Mouse (Mus musculus) embryonic facial prominence, embryonic 13.5 days (tissue): ENCODE measurements around the gene 4933434E20Rik. TPM values are rescaled to one million over a fixed set of nuclear protein-coding genes. Genes with fewer than 3 reads are reported as not detected.

ENCODE experiments used
- ATAC-seq: fragments of 200-750 bp; cut with Nextera tagmentation; 2 replicates; pipeline ENCODE4 v1.8.0; 2017; ENCODE audit warnings: low read depth; ENCODE audit not compliant: insufficient number of reproducible peaks, insufficient read depth, low FRiP score, low TSS enrichment
- H3K27ac ChIP-seq: fragments of 300-500 bp; sonication (generic); 2 replicates; pipeline ENCODE4 v1.5.1; 2015; ENCODE audit warnings: moderate library complexity, mild to moderate bottlenecking, inconsistent platforms
- H3K27me3 ChIP-seq: fragments of 300-500 bp; sonication (generic); 2 replicates; pipeline ENCODE4 v1.6.1; 2015; ENCODE audit warnings: mild to moderate bottlenecking, inconsistent platforms
- H3K36me3 ChIP-seq: fragments of 300-500 bp; sonication (generic); 2 replicates; pipeline ENCODE4 v1.6.1; 2015; ENCODE audit warnings: mild to moderate bottlenecking, inconsistent platforms
- H3K4me1 ChIP-seq: fragments of 300-500 bp; sonication (generic); 2 replicates; pipeline ENCODE4 v1.6.1; 2015; ENCODE audit warnings: inconsistent platforms
- H3K4me2 ChIP-seq: fragments of 300-500 bp; sonication (generic); 2 replicates; pipeline ENCODE4 v1.6.1; 2015; ENCODE audit warnings: moderate library complexity, mild to moderate bottlenecking, inconsistent platforms
- H3K4me3 ChIP-seq: fragments of 300-500 bp; sonication (generic); 2 replicates; pipeline ENCODE4 v1.5.1; 2015; ENCODE audit warnings: mild to moderate bottlenecking, inconsistent platforms
- H3K9ac ChIP-seq: fragments of 300-500 bp; sonication (generic); 2 replicates; pipeline ENCODE4 v1.6.1; 2015; ENCODE audit warnings: mild to moderate bottlenecking, inconsistent platforms
- H3K9me3 ChIP-seq: fragments of 300-500 bp; sonication (generic); 2 replicates; pipeline ENCODE4 v1.6.1; 2016; ENCODE audit warnings: inconsistent platforms
- WGBS: fragments of 180-500 bp; shearing (Covaris S2); methylation state at CpG from one replicate; pipeline ENCODE4 v1.1.7; 2015; ENCODE audit warnings: mixed read lengths; 5-methylcytosine and 5-hydroxymethylcytosine counted together
- polyA plus RNA-seq: library from polyadenylated mRNA; unstranded; fragments of >200 nt; fragmentation: Nextera tagmentation; extraction: Ambion mirVana; gene quantifications from 2 replicates; pipeline ENCODE4 v1.2.1, GENCODE M21; 2015

Gene 4933434E20Rik
- 146 and 149 TPM in 2 replicates for polyA plus RNA-seq

GRCm38 (mm10) chr3:90051441-90052350 lies at the start of gene 4933434E20Rik:
Gene 4933434E20Rik (plus strand): TSS chr3:90051636.
- WGBS = under 1% methylated on average over 41 of the region's 43 CpGs
- peak within 1 kb of the TSS; percentile 74 for H3K4me2 ChIP-seq
- ATAC-seq = peak; percentile 78

GRCm38 (mm10) chr3:90004091-90004796 lies 47.2 kb upstream of the 4933434E20Rik start:
- Histone ChIP-seq H3K27ac (no peak overlapping the region), H3K9me3 (no peaks in the 10 kb centered on the region), H3K4me2 (no peak overlapping the region), H3K4me1 (peaks cover 12% of the 10 kb centered on the region), H3K36me3 (peaks cover 88% of the 10 kb centered on the region), H3K9ac (no peak overlapping the region), H3K27me3 (no peaks in the 10 kb centered on the region), H3K4me3 (no peak overlapping the region)
- 66% methylated on average over 3 of the region's 3 CpGs for WGBS
- no peak for ATAC-seq

More at GRCm38 (mm10) chr3:90051441-90052350, at the start of gene 4933434E20Rik:
- Histone ChIP-seq H3K27ac (peak within 1 kb of the TSS; percentile 96), H3K27me3 (no peaks in the 10 kb centered on the region), H3K9me3 (no peaks in the 10 kb centered on the region), H3K4me1 (peaks cover 29% of the 10 kb centered on the region), H3K9ac (peak within 1 kb of the TSS; percentile 96), H3K4me3 (peak within 1 kb of the TSS; percentile 81), H3K36me3 (peaks cover 29% of the 10 kb centered on the region)

DNA sequence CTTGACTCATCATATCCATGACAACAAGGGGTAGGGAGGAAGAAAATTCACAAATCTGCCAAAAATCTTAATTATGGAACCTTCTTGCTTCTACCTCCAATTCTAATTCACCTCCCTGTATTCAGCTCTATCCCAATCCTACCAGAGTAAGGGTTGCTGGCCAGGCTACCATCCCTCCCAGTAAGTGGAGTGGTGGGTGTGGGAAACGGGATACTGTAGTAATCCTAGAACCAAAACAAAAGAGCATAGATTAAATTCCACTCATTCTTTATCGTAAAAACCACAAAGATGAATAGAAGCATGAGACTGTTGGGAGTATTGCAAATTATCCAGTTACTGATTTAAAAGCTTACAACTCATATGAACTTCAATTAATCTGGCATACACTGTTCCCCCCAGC lies 41.1 kb upstream of the 4933434E20Rik start:
- no peaks in the 10 kb centered on the region for H3K9me3 ChIP-seq
- H3K4me3 ChIP-seq = no peak overlapping the region
- peaks cover 98% of the 10 kb centered on the region for H3K36me3 ChIP-seq
- H3K4me2 ChIP-seq = no peak overlapping the region
- H3K4me1 ChIP-seq = no peaks in the 10 kb centered on the region
- H3K27ac ChIP-seq = no peak overlapping the region
- no peak overlapping the region for H3K9ac ChIP-seq
- H3K27me3 ChIP-seq = no peaks in the 10 kb centered on the region
- no peak for ATAC-seq
- 65% methylated on average over 2 of the region's 2 CpGs for WGBS

GRCm38 (mm10) chr3:90016626-90017025 lies 34.8 kb upstream of the 4933434E20Rik start:
- peaks cover 98% of the 10 kb centered on the region for H3K36me3 ChIP-seq
- H3K4me3 ChIP-seq = no peak overlapping the region
- H3K9me3 ChIP-seq = no peaks in the 10 kb centered on the region
- H3K27ac ChIP-seq = no peak overlapping the region
- H3K4me2 ChIP-seq = no peak overlapping the region
- H3K9ac ChIP-seq = no peak overlapping the region
- H3K4me1 ChIP-seq = no peaks in the 10 kb centered on the region
- no peak for ATAC-seq
- H3K27me3 ChIP-seq = no peaks in the 10 kb centered on the region
- 95% methylated on average over 4 of the region's 4 CpGs for WGBS

DNA sequence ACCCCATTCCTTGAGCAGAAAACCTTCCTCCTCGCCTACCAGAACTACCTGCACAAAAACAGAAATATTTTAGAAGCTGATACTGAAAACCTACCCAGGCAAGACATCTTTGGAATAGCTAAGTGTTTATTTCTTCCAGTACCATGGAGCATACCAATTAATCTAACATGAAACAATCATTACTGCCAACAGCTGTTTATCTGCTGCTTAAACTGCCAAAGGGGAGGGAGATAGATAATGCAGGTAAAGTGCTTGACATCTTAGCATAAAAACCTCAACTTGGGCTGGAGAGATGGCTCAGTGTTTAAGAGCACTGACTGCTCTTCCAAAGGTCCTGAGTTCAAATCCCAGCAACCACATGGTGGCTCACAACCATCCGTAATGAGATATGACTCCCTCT lies 16.8 kb upstream of the 4933434E20Rik start:
- Histone ChIP-seq H3K27me3 (no peaks in the 10 kb centered on the region), H3K4me2 (no peak overlapping the region), H3K27ac (no peak overlapping the region), H3K36me3 (peaks cover 75% of the 10 kb centered on the region), H3K4me1 (no peaks in the 10 kb centered on the region), H3K4me3 (no peak overlapping the region), H3K9me3 (no peaks in the 10 kb centered on the region), H3K9ac (no peak overlapping the region)
- ATAC-seq = no peak
- WGBS = 92% methylated on average over 2 of the region's 2 CpGs

DNA sequence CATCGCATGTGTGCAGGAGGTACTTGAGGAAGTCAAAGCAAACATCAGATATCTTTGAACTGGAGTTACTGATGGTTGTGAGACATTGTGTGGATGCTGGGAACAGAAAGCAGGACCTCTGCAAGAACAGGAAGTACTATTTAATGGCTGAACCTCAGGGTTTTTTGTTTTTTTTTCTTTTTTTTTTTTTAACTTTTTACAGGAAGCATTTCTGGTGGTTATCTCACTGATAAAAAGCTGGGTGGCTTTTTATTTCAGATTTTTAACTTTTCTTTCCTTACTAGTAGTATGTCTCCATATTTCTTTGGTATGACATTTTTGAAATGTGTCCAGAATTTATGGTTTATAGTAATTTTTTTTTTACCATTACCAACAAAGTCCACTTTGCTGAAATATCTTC lies 15.2 kb upstream of the 4933434E20Rik start:
- peaks cover 77% of the 10 kb centered on the region for H3K36me3 ChIP-seq
- 94% methylated on average over 1 of the region's 1 CpGs for WGBS
- H3K27ac ChIP-seq = no peak overlapping the region
- no peak overlapping the region for H3K4me3 ChIP-seq
- no peaks in the 10 kb centered on the region for H3K27me3 ChIP-seq
- no peak for ATAC-seq
- no peaks in the 10 kb centered on the region for H3K4me1 ChIP-seq
- H3K9me3 ChIP-seq = no peaks in the 10 kb centered on the region
- no peak overlapping the region for H3K9ac ChIP-seq
- H3K4me2 ChIP-seq = no peak overlapping the region

GRCm38 (mm10) chr3:90049691-90050090 lies 1.7 kb upstream of the 4933434E20Rik start:
- peaks cover 22% of the 10 kb centered on the region for H3K4me1 ChIP-seq
- peaks cover 28% of the 10 kb centered on the region for H3K36me3 ChIP-seq
- ATAC-seq = no peak
- H3K9ac ChIP-seq = no peak overlapping the region
- H3K27ac ChIP-seq = no peak overlapping the region; the same call in 1 of the 2 replicates
- WGBS = 41% methylated on average over 3 of the region's 3 CpGs
- H3K9me3 ChIP-seq = no peaks in the 10 kb centered on the region
- no peak overlapping the region for H3K4me3 ChIP-seq
- H3K4me2 ChIP-seq = peak overlapping the region; percentile 9; the same call in 1 of the 2 replicates
- H3K27me3 ChIP-seq = no peaks in the 10 kb centered on the region

GRCm38 (mm10) chr3:90052351-90053241 lies 1.2 kb downstream of the 4933434E20Rik start, which contains the start of gene Ubap2l:
Gene Ubap2l (minus strand): TSS chr3:90052628.
- H3K36me3 ChIP-seq = peaks cover 30% of the 10 kb centered on the region
- peak within 1 kb of the TSS; percentile 96 for H3K9ac ChIP-seq
- H3K4me3 ChIP-seq = peak within 1 kb of the TSS; percentile 81
- peak; percentile 91 for ATAC-seq
- peaks cover 29% of the 10 kb centered on the region for H3K4me1 ChIP-seq
- no peaks in the 10 kb centered on the region for H3K27me3 ChIP-seq
- peak within 1 kb of the TSS; percentile 74 for H3K4me2 ChIP-seq
- peak within 1 kb of the TSS; percentile 97 for H3K27ac ChIP-seq
- H3K9me3 ChIP-seq = no peaks in the 10 kb centered on the region
- WGBS = under 1% methylated on average over 73 of the region's 81 CpGs

- Histone ChIP-seq H3K27ac (no peak overlapping the region), H3K4me3 (no peak overlapping the region), H3K4me2 (no peak overlapping the region), H3K36me3 (peaks cover 55% of the 10 kb centered on the region), H3K9ac (no peak overlapping the region), H3K9me3 (no peaks in the 10 kb centered on the region), H3K27me3 (no peaks in the 10 kb centered on the region), H3K4me1 (no peaks in the 10 kb centered on the region)
- 89% methylated on average over 6 of the region's 6 CpGs for WGBS
- ATAC-seq = no peak
These were observed 10.1 kb downstream of the 4933434E20Rik start for GRCm38 (mm10) chr3:90061549-90061948.

DNA sequence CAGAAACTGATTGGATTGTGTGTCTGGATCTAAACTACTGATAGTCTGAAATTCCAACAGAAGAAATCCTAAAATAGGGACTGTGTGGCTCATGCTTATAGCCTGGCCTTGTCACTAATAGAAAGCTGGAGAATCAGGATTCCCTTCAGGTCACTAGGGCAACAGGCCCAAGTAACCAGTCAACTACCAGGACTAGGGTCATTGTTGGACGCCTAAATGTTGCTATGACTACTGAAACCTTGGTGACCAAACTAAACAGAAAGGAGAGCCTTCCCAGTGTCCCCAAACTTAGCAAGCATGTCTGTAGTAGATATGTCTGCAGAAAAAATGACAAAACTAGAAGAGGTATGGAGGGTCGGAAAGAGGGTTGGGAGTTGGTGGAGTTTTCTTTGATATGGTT lies 11.1 kb downstream of the 4933434E20Rik start:
- H3K27ac ChIP-seq = no peak overlapping the region
- H3K9ac ChIP-seq = no peak overlapping the region
- no peaks in the 10 kb centered on the region for H3K9me3 ChIP-seq
- no peak overlapping the region for H3K4me3 ChIP-seq
- H3K4me2 ChIP-seq = no peak overlapping the region
- no peaks in the 10 kb centered on the region for H3K27me3 ChIP-seq
- ATAC-seq = no peak
- H3K4me1 ChIP-seq = no peaks in the 10 kb centered on the region
- 72% methylated on average over 2 of the region's 2 CpGs for WGBS
- peaks cover 45% of the 10 kb centered on the region for H3K36me3 ChIP-seq

DNA sequence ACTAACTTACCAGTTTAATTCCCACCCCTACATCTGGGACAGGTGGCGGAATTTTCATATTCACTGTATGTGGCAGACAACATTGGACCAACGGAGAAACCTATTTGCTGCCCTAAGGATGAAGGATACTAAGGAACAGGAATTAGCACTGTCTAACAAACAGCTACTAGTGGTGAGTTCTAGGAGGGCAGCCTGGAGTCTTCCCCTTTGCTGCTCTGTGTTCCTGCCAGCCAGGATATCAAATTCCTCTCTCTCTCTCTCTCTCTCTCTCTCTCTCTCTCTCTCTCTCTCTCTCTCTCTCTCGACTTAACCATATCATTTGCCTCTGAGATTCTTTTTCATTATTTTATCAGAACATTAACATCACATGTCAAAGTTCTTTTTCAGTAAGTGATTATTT lies 12.9 kb downstream of the 4933434E20Rik start:
- Histone ChIP-seq H3K9me3 (no peaks in the 10 kb centered on the region), H3K27ac (no peak overlapping the region), H3K36me3 (peaks cover 37% of the 10 kb centered on the region), H3K27me3 (no peaks in the 10 kb centered on the region), H3K4me1 (no peaks in the 10 kb centered on the region), H3K4me2 (no peak overlapping the region), H3K4me3 (no peak overlapping the region), H3K9ac (no peak overlapping the region)
- no peak for ATAC-seq
- 68% methylated on average over 3 of the region's 3 CpGs for WGBS
